Mouse (Mus musculus): ENCODE results near the gene Bank1. TPM values are rescaled to one million over a fixed set of nuclear protein-coding genes. Genes with fewer than 3 reads are reported as not detected.
A peak's percentile ranks its signal among the peaks of the same experiment; 100 is the strongest.

Gene Bank1
- polyA plus RNA-seq, 1 experiment from 2014 or later, result 0.31 TPM

- Histone ChIP-seq H3K9ac (ENCODE audit: low read length) (no peak overlapping the region), H3K4me1 (replicated peaks; ENCODE audit: control insufficient read depth, insufficient read depth, low read length) (no peaks in the 10 kb centered on the region), H3K36me3 (ENCODE audit: control insufficient read depth, insufficient read depth, low read length) (no peaks in the 10 kb centered on the region), H3K4me2 (ENCODE audit: low read depth, low read length, severe bottlenecking) (no peak overlapping the region), H3K9me3 (ENCODE audit: control insufficient read depth, low read length) (no peaks in the 10 kb centered on the region), H3K27ac (ENCODE audit: low read depth, low read length) (no peak overlapping the region), H3K4me3 (ENCODE audit: low read depth, low read length) (no peak overlapping the region), H3K27me3 (ENCODE audit: control insufficient read depth, insufficient read depth, low read length) (no peaks in the 10 kb centered on the region)
- DNase-seq (ENCODE audit: low spot score), result no peak
- WGBS, result 87% methylated on average over 2 of the region's 2 CpGs
- ATAC-seq (replicated peaks; ENCODE audit: low FRiP score), result no peak
Observed at GRCm38 (mm10) chr3:136040041-136040440, 285.8 kb downstream of the Bank1 start.

GRCm38 (mm10) chr3:136039446-136039845, 286.4 kb downstream of the Bank1 start:
- Histone ChIP-seq H3K9ac (ENCODE audit: low read length) (no peak overlapping the region), H3K36me3 (ENCODE audit: control insufficient read depth, insufficient read depth, low read length) (no peaks in the 10 kb centered on the region), H3K27me3 (ENCODE audit: control insufficient read depth, insufficient read depth, low read length) (no peaks in the 10 kb centered on the region), H3K4me1 (replicated peaks; ENCODE audit: control insufficient read depth, insufficient read depth, low read length) (no peaks in the 10 kb centered on the region), H3K27ac (ENCODE audit: low read depth, low read length) (no peak overlapping the region), H3K4me3 (ENCODE audit: low read depth, low read length) (no peak overlapping the region), H3K9me3 (ENCODE audit: control insufficient read depth, low read length) (no peaks in the 10 kb centered on the region), H3K4me2 (ENCODE audit: low read depth, low read length, severe bottlenecking) (no peak overlapping the region)
- ATAC-seq (replicated peaks; ENCODE audit: low FRiP score), result no peak
- no peak for DNase-seq (ENCODE audit: low spot score)
- 92% methylated on average over 6 of the region's 6 CpGs for WGBS

- Histone ChIP-seq H3K36me3 (ENCODE audit: control insufficient read depth, insufficient read depth, low read length) (no peaks in the 10 kb centered on the region), H3K9ac (ENCODE audit: low read length) (no peak overlapping the region), H3K9me3 (ENCODE audit: control insufficient read depth, low read length) (no peaks in the 10 kb centered on the region), H3K27ac (ENCODE audit: low read depth, low read length) (no peak overlapping the region), H3K27me3 (ENCODE audit: control insufficient read depth, insufficient read depth, low read length) (no peaks in the 10 kb centered on the region), H3K4me2 (ENCODE audit: low read depth, low read length, severe bottlenecking) (no peak overlapping the region), H3K4me3 (ENCODE audit: low read depth, low read length) (no peak overlapping the region), H3K4me1 (replicated peaks; ENCODE audit: control insufficient read depth, insufficient read depth, low read length) (no peaks in the 10 kb centered on the region)
- 54% methylated on average over 3 of the region's 3 CpGs for WGBS
- ATAC-seq (replicated peaks; ENCODE audit: low FRiP score) (no peak), DNase-seq (ENCODE audit: low spot score) (no peak)
Observed at GRCm38 (mm10) chr3:136037254-136037653, 288.6 kb downstream of the Bank1 start.

GRCm38 (mm10) chr3:136035784-136036183, 290.1 kb downstream of the Bank1 start:
- ATAC-seq (replicated peaks; ENCODE audit: low FRiP score), result no peak
- H3K27me3 ChIP-seq (ENCODE audit: control insufficient read depth, insufficient read depth, low read length), result no peaks in the 10 kb centered on the region
- 63% methylated on average over 1 of the region's 1 CpGs for WGBS

GRCm38 (mm10) chr3:136024876-136025275, 301.0 kb downstream of the Bank1 start:
- no peaks in the 10 kb centered on the region for H3K9me3 ChIP-seq (ENCODE audit: control insufficient read depth, low read length)
- no peaks in the 10 kb centered on the region for H3K4me1 ChIP-seq (replicated peaks; ENCODE audit: control insufficient read depth, insufficient read depth, low read length)
- H3K9ac ChIP-seq (ENCODE audit: low read length), result no peak overlapping the region
- 97% methylated on average over 2 of the region's 2 CpGs for WGBS
- no peaks in the 10 kb centered on the region for H3K27me3 ChIP-seq (ENCODE audit: control insufficient read depth, insufficient read depth, low read length)
- no peaks in the 10 kb centered on the region for H3K36me3 ChIP-seq (ENCODE audit: control insufficient read depth, insufficient read depth, low read length)
- H3K4me3 ChIP-seq (ENCODE audit: low read depth, low read length), result no peak overlapping the region
- H3K4me2 ChIP-seq (ENCODE audit: low read depth, low read length, severe bottlenecking), result no peak overlapping the region
- no peak for DNase-seq (ENCODE audit: low spot score)
- no peak overlapping the region for H3K27ac ChIP-seq (ENCODE audit: low read depth, low read length)
- ATAC-seq (replicated peaks; ENCODE audit: low FRiP score), result no peak

More at GRCm38 (mm10) chr3:136035784-136036183, 290.1 kb downstream of the Bank1 start:
- no peak for DNase-seq (ENCODE audit: low spot score)
- Histone ChIP-seq H3K4me2 (ENCODE audit: low read depth, low read length, severe bottlenecking) (no peak overlapping the region), H3K36me3 (ENCODE audit: control insufficient read depth, insufficient read depth, low read length) (no peaks in the 10 kb centered on the region), H3K4me3 (ENCODE audit: low read depth, low read length) (no peak overlapping the region), H3K4me1 (replicated peaks; ENCODE audit: control insufficient read depth, insufficient read depth, low read length) (no peaks in the 10 kb centered on the region), H3K27ac (ENCODE audit: low read depth, low read length) (no peak overlapping the region), H3K9ac (ENCODE audit: low read length) (no peak overlapping the region), H3K9me3 (ENCODE audit: control insufficient read depth, low read length) (no peaks in the 10 kb centered on the region)

GRCm38 (mm10) chr3:136017517-136017916, 308.3 kb downstream of the Bank1 start:
- no peak for ATAC-seq (replicated peaks; ENCODE audit: low FRiP score)
- Histone ChIP-seq H3K27me3 (ENCODE audit: control insufficient read depth, insufficient read depth, low read length) (no peaks in the 10 kb centered on the region), H3K27ac (ENCODE audit: low read depth, low read length) (no peak overlapping the region), H3K4me2 (ENCODE audit: low read depth, low read length, severe bottlenecking) (no peak overlapping the region), H3K4me3 (ENCODE audit: low read depth, low read length) (no peak overlapping the region), H3K36me3 (ENCODE audit: control insufficient read depth, insufficient read depth, low read length) (no peaks in the 10 kb centered on the region), H3K9me3 (ENCODE audit: control insufficient read depth, low read length) (no peaks in the 10 kb centered on the region), H3K4me1 (replicated peaks; ENCODE audit: control insufficient read depth, insufficient read depth, low read length) (no peaks in the 10 kb centered on the region), H3K9ac (ENCODE audit: low read length) (no peak overlapping the region)
- no peak for DNase-seq (ENCODE audit: low spot score)
- WGBS, result 84% methylated on average over 2 of the region's 2 CpGs

- Histone ChIP-seq H3K27ac (ENCODE audit: low read depth, low read length) (no peak overlapping the region), H3K9me3 (ENCODE audit: control insufficient read depth, low read length) (no peaks in the 10 kb centered on the region), H3K27me3 (ENCODE audit: control insufficient read depth, insufficient read depth, low read length) (no peaks in the 10 kb centered on the region), H3K36me3 (ENCODE audit: control insufficient read depth, insufficient read depth, low read length) (no peaks in the 10 kb centered on the region), H3K4me1 (replicated peaks; ENCODE audit: control insufficient read depth, insufficient read depth, low read length) (no peaks in the 10 kb centered on the region), H3K9ac (ENCODE audit: low read length) (no peak overlapping the region), H3K4me2 (ENCODE audit: low read depth, low read length, severe bottlenecking) (no peak overlapping the region), H3K4me3 (ENCODE audit: low read depth, low read length) (no peak overlapping the region)
- ATAC-seq (replicated peaks; ENCODE audit: low FRiP score) (no peak), DNase-seq (ENCODE audit: low spot score) (no peak)
- 79% methylated on average over 4 of the region's 4 CpGs for WGBS
Observed at GRCm38 (mm10) chr3:136010616-136011015, 315.2 kb downstream of the Bank1 start.

- no peaks in the 10 kb centered on the region for H3K4me1 ChIP-seq (replicated peaks; ENCODE audit: control insufficient read depth, insufficient read depth, low read length)
- DNase-seq (ENCODE audit: low spot score), result no peak
- 42% methylated on average over 9 of the region's 9 CpGs for WGBS
- ATAC-seq (replicated peaks; ENCODE audit: low FRiP score), result no peak
- H3K9ac ChIP-seq (ENCODE audit: low read length), result no peak overlapping the region
- no peak overlapping the region for H3K4me2 ChIP-seq (ENCODE audit: low read depth, low read length, severe bottlenecking)
- no peak overlapping the region for H3K4me3 ChIP-seq (ENCODE audit: low read depth, low read length)
- H3K9me3 ChIP-seq (ENCODE audit: control insufficient read depth, low read length), result no peaks in the 10 kb centered on the region
- no peaks in the 10 kb centered on the region for H3K27me3 ChIP-seq (ENCODE audit: control insufficient read depth, insufficient read depth, low read length)
- no peaks in the 10 kb centered on the region for H3K36me3 ChIP-seq (ENCODE audit: control insufficient read depth, insufficient read depth, low read length)
- no peak overlapping the region for H3K27ac ChIP-seq (ENCODE audit: low read depth, low read length)
Observed at GRCm38 (mm10) chr3:136007846-136008245, 318.0 kb downstream of the Bank1 start.

- 82% methylated on average over 11 of the region's 11 CpGs for WGBS
- H3K4me1 ChIP-seq (replicated peaks; ENCODE audit: control insufficient read depth, insufficient read depth, low read length), result no peaks in the 10 kb centered on the region
- ATAC-seq (replicated peaks; ENCODE audit: low FRiP score) (0 out of 2 replicates have a peak, but pooled peaks have one; percentile 47), DNase-seq (ENCODE audit: low spot score) (no peak)
- no peak overlapping the region for H3K27ac ChIP-seq (ENCODE audit: low read depth, low read length)
- no peak overlapping the region for H3K9ac ChIP-seq (ENCODE audit: low read length)
- H3K27me3 ChIP-seq (ENCODE audit: control insufficient read depth, insufficient read depth, low read length), result no peaks in the 10 kb centered on the region
- no peaks in the 10 kb centered on the region for H3K9me3 ChIP-seq (ENCODE audit: control insufficient read depth, low read length)
- H3K4me3 ChIP-seq (ENCODE audit: low read depth, low read length), result no peak overlapping the region
- no peak overlapping the region for H3K4me2 ChIP-seq (ENCODE audit: low read depth, low read length, severe bottlenecking)
- no peaks in the 10 kb centered on the region for H3K36me3 ChIP-seq (ENCODE audit: control insufficient read depth, insufficient read depth, low read length)
Observed at GRCm38 (mm10) chr3:136007081-136007828, 318.6 kb downstream of the Bank1 start.

Data from forebrain, embryonic 11.5 days (tissue).